Mouse (Mus musculus): ENCODE data around the gene Fam83f.

- TF ChIP-seq CTCF (IDR thresholded peaks at IDR 0.05; ENCODE audit: extremely low read depth, insufficient read depth, insufficient read length, insufficient replicate concordance) (no peak), POLR2A (IDR thresholded peaks at IDR 0.05; ENCODE audit: low read depth, low read length) (no peak)
Observed at GRCm38 (mm10) chr15:80650412-80650811, 21.2 kb upstream of the Fam83f start.
